In the genomic region with DNA sequence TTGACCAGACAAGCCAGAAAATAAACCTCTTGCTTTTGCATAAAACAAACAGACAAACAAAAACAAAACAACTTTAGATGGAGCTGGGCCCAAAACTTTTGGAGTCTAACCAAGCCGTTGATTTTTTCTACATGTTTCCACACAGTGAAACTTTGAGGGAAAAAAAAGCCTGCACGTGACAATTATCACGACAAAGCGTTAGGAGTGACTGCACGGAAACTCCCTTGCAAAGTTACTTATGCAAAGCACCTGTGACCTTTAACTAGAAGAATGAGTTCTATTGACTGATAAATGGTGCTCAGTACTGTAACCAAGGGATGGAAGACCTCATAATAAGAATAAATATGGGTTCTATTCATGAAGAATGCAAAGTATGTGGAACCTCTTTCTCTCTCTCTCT, we compare ENCODE assay signal across 23 mouse cellular contexts. TPM values are rescaled to one million over a fixed set of nuclear protein-coding genes. Genes with fewer than 3 reads are reported as not detected.
DNase-seq lines count a peak whose midpoint lies in the region; ATAC-seq and TF ChIP-seq lines count a peak whose summit lies in the region.
"Had no signal": no experiment of that assay in that cellular context is flagged by ENCODE, and none has a peak within 500 bp of the region (broad histone marks: within the 10 kb centered on the region; RNA-seq: fewer than 3 reads in every experiment).

No protein-coding gene starts in this region.

- H3K27me3 ChIP-seq in ES-Bruce4 (ENCODE audit: control insufficient read depth, insufficient read depth, low read length, poor library complexity, severe bottlenecking) = no peaks in the 10 kb centered on the region
- no peaks in the 10 kb centered on the region for H3K27me3 ChIP-seq in midbrain, embryonic 16.5 days (ENCODE audit: control insufficient read depth, insufficient read depth, low read depth, low read length)
- H3K27me3 ChIP-seq in forebrain, embryonic 15.5 days = no peaks in the 10 kb centered on the region
- H3K27me3 ChIP-seq: embryonic facial prominence, embryonic 15.5 days; heart, embryonic 12.5 days had no signal

- peak overlapping the region; percentile 69; the same call in 1 of the 2 replicates for H3K27ac ChIP-seq in ES-Bruce4 (ENCODE audit: insufficient read depth, low read length)
- H3K27ac ChIP-seq in midbrain, embryonic 16.5 days (ENCODE audit: low read length) = no peak overlapping the region
- no peak overlapping the region for H3K27ac ChIP-seq in forebrain, embryonic 15.5 days (replicated peaks)
- H3K27ac ChIP-seq: embryonic facial prominence, embryonic 15.5 days; forebrain, embryonic 10.5 days; hindbrain, embryonic 10.5 days; hindbrain, embryonic 14.5 days had no signal

- 87% methylated on average over 5 of the region's 5 CpGs for WGBS in midbrain, embryonic 16.5 days
- WGBS in forebrain, embryonic 15.5 days = 82% methylated on average over 5 of the region's 5 CpGs

- TF ChIP-seq CTCF in ES-Bruce4 (IDR thresholded peaks at IDR 0.05; ENCODE audit: low read depth, low read length) = no peak

- TF ChIP-seq EP300 in ES-Bruce4 (IDR thresholded peaks at IDR 0.05; ENCODE audit: insufficient read depth, low read depth, low read length) = no peak

- H3K4me3 ChIP-seq in ES-Bruce4 (ENCODE audit: low read depth, low read length) = no peak overlapping the region
- no peak overlapping the region for H3K4me3 ChIP-seq in midbrain, embryonic 16.5 days (ENCODE audit: low read depth, low read length)
- H3K4me3 ChIP-seq in forebrain, embryonic 15.5 days = no peak overlapping the region
- H3K4me3 ChIP-seq: embryonic facial prominence, embryonic 15.5 days; erythroblast, embryonic 14.5 days; forebrain, embryonic 10.5 days; heart, embryonic 12.5 days; hindbrain, embryonic 10.5 days had no signal

- DNase-seq in A20 (ENCODE audit: low read depth, low spot score) = peak; percentile 30
- peak; percentile 89 for DNase-seq in R1 (ENCODE audit: low read depth, low spot score)
- no peak for DNase-seq in left cerebral cortex, adult 18-20 months (ENCODE audit: low spot score in 2 of 2)
- DNase-seq: adrenal gland, adult 8-10 months; adrenal gland, postnatal 36 days; cerebellum, adult 11 months; cerebellum, adult 8-10 months; cerebellum, postnatal 14 days; embryo, embryonic 11 days; gastrocnemius, postnatal 10 days; kidney, adult 9 months had no signal

- no peak overlapping the region for H3K9ac ChIP-seq in ES-Bruce4 (ENCODE audit: low read depth, poor library complexity, severe bottlenecking)
- H3K9ac ChIP-seq in midbrain, embryonic 16.5 days (ENCODE audit: low read depth, low read length) = no peak overlapping the region
- no peak overlapping the region for H3K9ac ChIP-seq in forebrain, embryonic 15.5 days (replicated peaks)
- H3K9ac ChIP-seq: embryonic facial prominence, embryonic 15.5 days; heart, embryonic 12.5 days; hindbrain, embryonic 14.5 days had no signal

- no peak overlapping the region for H3K4me2 ChIP-seq in midbrain, embryonic 16.5 days (ENCODE audit: low read length)
- H3K4me2 ChIP-seq in forebrain, embryonic 15.5 days (replicated peaks) = no peak overlapping the region
- H3K4me2 ChIP-seq: embryonic facial prominence, embryonic 15.5 days; heart, embryonic 12.5 days; hindbrain, embryonic 14.5 days had no signal

- peaks cover 3% of the 10 kb centered on the region for H3K9me3 ChIP-seq in ES-Bruce4 (replicated peaks; ENCODE audit: control insufficient read depth, insufficient read depth, low read length, poor library complexity, severe bottlenecking)
- no peaks in the 10 kb centered on the region for H3K9me3 ChIP-seq in midbrain, embryonic 16.5 days (replicated peaks; ENCODE audit: control insufficient read depth, low read length, poor library complexity, severe bottlenecking)
- H3K9me3 ChIP-seq in forebrain, embryonic 15.5 days = no peaks in the 10 kb centered on the region
- H3K9me3 ChIP-seq: embryonic facial prominence, embryonic 15.5 days; forebrain, embryonic 10.5 days; hindbrain, embryonic 10.5 days had no signal

- H3K36me3 ChIP-seq in ES-Bruce4 (ENCODE audit: control insufficient read depth, insufficient read depth, low read length, poor library complexity, severe bottlenecking) = no peaks in the 10 kb centered on the region
- H3K36me3 ChIP-seq in midbrain, embryonic 16.5 days (ENCODE audit: control insufficient read depth, insufficient read depth, low read length) = no peaks in the 10 kb centered on the region
- no peaks in the 10 kb centered on the region for H3K36me3 ChIP-seq in forebrain, embryonic 15.5 days
- H3K36me3 ChIP-seq: embryonic facial prominence, embryonic 15.5 days; forebrain, embryonic 10.5 days; heart, embryonic 12.5 days; hindbrain, embryonic 10.5 days had no signal

- peak; percentile 86 for ATAC-seq in inflammation-experienced regulatory T-cells, adult 6 months
- ATAC-seq in midbrain, embryonic 16.5 days = no peak
- no peak for ATAC-seq in forebrain, embryonic 15.5 days (replicated peaks)
- ATAC-seq: forebrain, embryonic 16.5 days; intestine, postnatal 0 days had no signal

- H3K4me1 ChIP-seq in ES-Bruce4 (ENCODE audit: control insufficient read depth, insufficient read depth, low read length) = peaks cover 6% of the 10 kb centered on the region
- no peaks in the 10 kb centered on the region for H3K4me1 ChIP-seq in midbrain, embryonic 16.5 days (ENCODE audit: control insufficient read depth, insufficient read depth, low read length)
- H3K4me1 ChIP-seq in forebrain, embryonic 15.5 days = no peaks in the 10 kb centered on the region
- H3K4me1 ChIP-seq: embryonic facial prominence, embryonic 15.5 days; heart, embryonic 12.5 days had no signal

- TF ChIP-seq POLR2A in ES-Bruce4 (IDR thresholded peaks at IDR 0.05; ENCODE audit: insufficient read depth, low read length) = no peak

RNA-seq across cellular contexts. Expression of gene Hdac2, which starts 38.5 kb away (rescaled TPM):
- 148 and 164 TPM in 2 replicates for polyA plus RNA-seq in ES-Bruce4 (2011; ENCODE audit: insufficient read depth, insufficient read length, low read depth, missing spikeins)
- polyA plus RNA-seq in inflammation-experienced regulatory T-cells, adult 6 months (2017; shearing (Covaris generic)) = 10 to 100 TPM; 12.6 to 18.9 (median 18.0) TPM
- 327 and 359 TPM in 2 replicates for polyA plus RNA-seq in midbrain, embryonic 16.5 days (2015; fragmentation: Nextera tagmentation; extraction: Ambion mirVana)
- 10 to 100 TPM; 80.3 to 81.3 TPM for total RNA-seq in left cerebral cortex, adult 18-20 months (2021)
- polyA plus RNA-seq in forebrain, embryonic 15.5 days (2015; fragmentation: Nextera tagmentation; extraction: Ambion mirVana) = 427 and 445 TPM in 2 replicates

Comparison
In these comparisons a context has a peak if more than half of its experiments do, and no peak if none do; other contexts are left out.
1. DNase-seq: peak in A20 (single experiment) and R1 (single experiment); none in left cerebral cortex, adult 18-20 months (0 of 2).